Mouse (Mus musculus) heart, adult 2 months (tissue): ENCODE measurements around the gene Ank3.

Source experiments
- CTCF ChIP-seq: fragments of 200-600 bp; IDR thresholded peaks from 2 replicates; pipeline ENCODE4 v1.8.1; 2022; ENCODE audit warnings: antibody characterized with exemption, mild to moderate bottlenecking, moderate library complexity
- EP300 ChIP-seq: fragments of 200-500 bp; IDR thresholded peaks from 2 replicates; pipeline ENCODE4 v1.6.1; 2011; ENCODE audit warnings: low read depth, low read length, control low read depth; ENCODE audit not compliant: insufficient read depth

DNA sequence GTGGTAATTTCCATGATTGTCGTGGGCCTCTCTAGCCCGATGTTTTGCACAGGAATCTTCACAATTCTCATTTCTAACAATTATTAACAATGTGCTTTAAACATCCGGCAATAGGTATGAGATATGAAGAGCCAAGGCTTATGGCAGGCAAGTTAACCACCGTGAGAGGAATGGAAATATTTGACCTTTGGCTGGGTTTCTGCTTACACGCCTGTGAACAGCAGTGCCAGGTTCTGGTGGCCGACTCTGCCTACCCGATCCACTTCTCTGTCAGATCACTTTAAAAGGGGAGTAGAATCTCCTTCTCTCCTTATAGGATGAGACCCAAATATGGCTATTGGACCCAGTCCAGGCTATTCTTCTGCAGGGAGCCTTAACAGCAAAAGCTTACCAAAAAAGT, 540.6 kb downstream of the Ank3 start:
- no peak for TF ChIP-seq EP300
- no peak for TF ChIP-seq CTCF
